Mouse (Mus musculus) right cerebral cortex, postnatal 10 days (tissue): ENCODE measurements around the gene Samd10.
A peak's percentile ranks its signal among the peaks of the same experiment; 100 is the strongest.

Experiments
- DNase-seq, 2 experiments: peaks; one replicate each; pipeline ENCODE4 v3.0.0; 2021; ENCODE audit warnings: low spot score in 2 of 2

The Samd10 gene

GRCm38 (mm10) chr2:181592231-181593041, 6.6 kb downstream of the Samd10 start, which contains the start of gene Zfp512b:
Zfp512b (minus strand) TSS chr2:181592803.
- DNase-seq = peak; percentile 82 to 85

- DNase-seq = peak in 1 of 2 experiments; percentile 33
Measured at GRCm38 (mm10) chr2:181591528-181592085, 7.4 kb downstream of the Samd10 start, which contains the start of gene Prpf6. Prpf6 (plus strand) TSS chr2:181591868.

GRCm38 (mm10) chr2:181590471-181590870, 8.5 kb downstream of the Samd10 start:
- DNase-seq = peak in 1 of 2 experiments; percentile 33

- DNase-seq = peak in 1 of 2 experiments; percentile 38
Measured at GRCm38 (mm10) chr2:181589732-181590105, 9.3 kb downstream of the Samd10 start.

GRCm38 (mm10) chr2:181589011-181589731, 9.8 kb downstream of the Samd10 start:
- DNase-seq = peak in 1 of 2 experiments; percentile 28

GRCm38 (mm10) chr2:181588229-181588780, 10.7 kb downstream of the Samd10 start:
- DNase-seq = peak in 1 of 2 experiments; percentile 33

GRCm38 (mm10) chr2:181587796-181588195, 11.2 kb downstream of the Samd10 start:
- peak in 1 of 2 experiments; percentile 33 for DNase-seq

GRCm38 (mm10) chr2:181586124-181586523, 12.9 kb downstream of the Samd10 start:
- DNase-seq = peak in 1 of 2 experiments; percentile 33

GRCm38 (mm10) chr2:181585506-181585905, 13.5 kb downstream of the Samd10 start:
- DNase-seq = no peak

GRCm38 (mm10) chr2:181584411-181584942, 14.5 kb downstream of the Samd10 start, which contains the start of gene Uckl1:
Uckl1 (minus strand) TSS chr2:181584892.
- DNase-seq = no peak

GRCm38 (mm10) chr2:181583460-181584257, 15.4 kb downstream of the Samd10 start:
- no peak for DNase-seq

GRCm38 (mm10) chr2:181582939-181583338, 16.1 kb downstream of the Samd10 start:
- peak in 1 of 2 experiments; percentile 41 for DNase-seq

- peak in 1 of 2 experiments; percentile 29 for DNase-seq
Measured at GRCm38 (mm10) chr2:181582358-181582757, 16.7 kb downstream of the Samd10 start.

- DNase-seq = peak; percentile 91
Measured at GRCm38 (mm10) chr2:181581402-181582120, 17.5 kb downstream of the Samd10 start.

- peak; percentile 85 to 90 for DNase-seq
Measured at GRCm38 (mm10) chr2:181581016-181581401, 18.0 kb downstream of the Samd10 start.

GRCm38 (mm10) chr2:181580131-181580772, 18.8 kb downstream of the Samd10 start:
- peak in 1 of 2 experiments; percentile 15 for DNase-seq

GRCm38 (mm10) chr2:181579681-181580080, 19.3 kb downstream of the Samd10 start:
- DNase-seq = peak in 1 of 2 experiments; percentile 7

GRCm38 (mm10) chr2:181578790-181579618, 20.0 kb downstream of the Samd10 start:
- peak in 1 of 2 experiments; percentile 19 for DNase-seq
